ENCODE assay signal across 8 mouse cellular contexts in the genomic region with DNA sequence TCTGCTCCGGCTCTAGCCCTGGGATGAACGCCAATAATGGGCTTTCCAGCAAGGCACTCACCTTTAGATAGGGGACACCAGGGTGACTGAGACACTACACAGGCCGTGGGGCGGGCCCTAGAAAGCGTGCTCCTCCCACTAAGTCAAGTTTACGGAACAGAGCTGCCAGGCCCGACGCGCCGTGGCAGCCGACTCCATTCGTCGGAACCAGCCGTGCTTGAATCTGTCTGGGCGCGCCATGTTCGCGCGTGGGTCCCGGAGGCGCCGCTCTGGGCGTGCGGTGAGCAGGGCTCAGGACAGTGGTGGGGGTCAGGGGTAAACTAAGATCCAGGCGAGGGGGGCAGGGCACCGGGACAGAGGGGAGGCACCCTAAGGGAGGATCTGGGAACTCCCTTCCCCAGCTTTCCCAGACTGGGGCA. TPM values are rescaled to one million over a fixed set of nuclear protein-coding genes. Genes with fewer than 3 reads are reported as not detected.
A peak's percentile ranks its signal among the peaks of the same experiment; 100 is the strongest.
DNase-seq lines count a peak whose midpoint lies in the region; ATAC-seq lines count a peak whose summit lies in the region.

Prickle3 (plus strand) TSS at position 40 of the 419 bp plus-strand sequence.

- H3K27me3 ChIP-seq in megakaryocyte, embryonic 14.5 days (replicated peaks) = peaks cover 27% of the 10 kb centered on the region
- no peaks in the 10 kb centered on the region for H3K27me3 ChIP-seq in stomach, embryonic 15.5 days (replicated peaks)

- no peaks in the 10 kb centered on the region for H3K9me3 ChIP-seq in megakaryocyte, embryonic 14.5 days
- H3K9me3 ChIP-seq in stomach, embryonic 15.5 days = no peaks in the 10 kb centered on the region

- peak within 1 kb of the TSS; percentile 52; the same call in 1 of the 2 replicates for H3K9ac ChIP-seq in stomach, embryonic 15.5 days

- peak; percentile 54; the same call in 1 of the 2 replicates for ATAC-seq in erythroid progenitor cell, adult 5-6 weeks (replicated peaks; ENCODE audit: low FRiP score, poor library complexity, severe bottlenecking)
- ATAC-seq in stomach, embryonic 15.5 days (ENCODE audit: insufficient read depth, low FRiP score, low read depth) = peak; percentile 67

- intact Hi-C loops in heart, postnatal 10 days (cut with DNase I) = no loop called here

- peak within 1 kb of the TSS; percentile 54 for H3K4me2 ChIP-seq in stomach, embryonic 15.5 days

- peaks cover 11% of the 10 kb centered on the region for H3K4me1 ChIP-seq in megakaryocyte, embryonic 14.5 days
- H3K4me1 ChIP-seq in stomach, embryonic 15.5 days = no peaks in the 10 kb centered on the region

- DNase-seq in 3134 (ENCODE audit: extremely low read depth, insufficient read length, low spot score) (peak; percentile 63), MN1 (ENCODE audit: low spot score) (peak; percentile 46)
- DNase-seq in heart, postnatal 10 days = peak; percentile 78
- DNase-seq in kidney, postnatal 25 days = peak; percentile 71 to 84
- no peak for DNase-seq in left cerebral cortex, adult 9 months (ENCODE audit: low spot score in 2 of 2)

- 19% methylated on average over 26 of the region's 26 CpGs for WGBS in stomach, embryonic 15.5 days

- peak within 1 kb of the TSS; percentile 80 for H3K27ac ChIP-seq in stomach, embryonic 15.5 days

- no peaks in the 10 kb centered on the region for H3K36me3 ChIP-seq in megakaryocyte, embryonic 14.5 days (replicated peaks; ENCODE audit: low read length)
- no peaks in the 10 kb centered on the region for H3K36me3 ChIP-seq in stomach, embryonic 15.5 days

- H3K4me3 ChIP-seq in megakaryocyte, embryonic 14.5 days (replicated peaks) = peak within 1 kb of the TSS; percentile 81
- peak within 1 kb of the TSS; percentile 49 for H3K4me3 ChIP-seq in stomach, embryonic 15.5 days (replicated peaks)

RNA-seq across cellular contexts. Expression of gene Prickle3, which starts in this region (rescaled TPM):
- 0.72 and 1.3 TPM in 2 replicates for total RNA-seq in erythroid progenitor cell, adult 5-6 weeks (2015; ENCODE audit: low replicate concordance)
- total RNA-seq in erythroid progenitor cell, adult 5-6 weeks (2017; ENCODE audit: low replicate concordance) = 0.23 and 0.90 TPM in 2 replicates
- total RNA-seq in heart, postnatal 10 days (2021) = 10 to 100 TPM; 19.4 to 21.7 TPM
- polyA plus RNA-seq in megakaryocyte, embryonic 14.5 days (2012; ENCODE audit: insufficient read depth, low replicate concordance) = 3.0 and 5.9 TPM in 2 replicates
- polyA plus RNA-seq in stomach, embryonic 15.5 days (2015; fragmentation: Nextera tagmentation; extraction: Ambion mirVana) = 10.7 and 10.8 TPM in 2 replicates

Comparison
In these comparisons a context has a peak if more than half of its experiments do, and no peak if none do; other contexts are left out.
1. RNA of gene Prickle3 (total RNA-seq): 19.4 to 21.7 TPM in heart, postnatal 10 days; 0.23 to 1.3 TPM in erythroid progenitor cell, adult 5-6 weeks; every median in the first group is over 4 times any median in the second.
2. DNase-seq: peak in 3134 (single experiment), MN1 (single experiment), heart, postnatal 10 days (2 of 2) and kidney, postnatal 25 days (2 of 2); none in left cerebral cortex, adult 9 months (0 of 2).